Mouse (Mus musculus) E14TG2a.4 (cell line): ENCODE data around the gene Flrt1.

Experiments used
- CTCF ChIP-seq: conservative IDR thresholded peaks from 2 replicates; pipeline ENCODE4 v1.5.1; 2014; ENCODE audit warnings: low read length
- POU5F1 ChIP-seq: IDR thresholded peaks from 2 replicates; pipeline ENCODE4 v1.6.1; 2014; ENCODE audit warnings: low read length, borderline replicate concordance

- TF ChIP-seq CTCF (no peak), POU5F1 (no peak)
Measured at GRCm38 (mm10) chr19:7062110-7062509, 43.4 kb downstream of the Flrt1 start.
